Mouse (Mus musculus) lung, embryonic 14.5 days (tissue): ENCODE data around the gene Ddx27. TPM values are rescaled to one million over a fixed set of nuclear protein-coding genes. Genes with fewer than 3 reads are reported as not detected.
A peak's percentile ranks its signal among the peaks of the same experiment; 100 is the strongest.
"Not testable (repeated sequence)": the region's sequence is repeated elsewhere in the genome, so short reads cannot be mapped to it uniquely, and the experiment has no call there.

ENCODE experiments used
- ATAC-seq: fragments of 200-750 bp; cut with Nextera tagmentation; 2 replicates; pipeline ENCODE4 v1.8.0; 2017; ENCODE audit warnings: mild to moderate bottlenecking, moderate TSS enrichment, moderate library complexity; ENCODE audit not compliant: insufficient read depth
- DNase-seq: peaks from one replicate; pipeline ENCODE4 v3.0.0-alpha.2; 2015
- H3K27ac ChIP-seq: fragments of 300-500 bp; sonication (generic); 2 replicates; pipeline ENCODE4 v1.5.1; 2014; ENCODE audit warnings: low read depth, mild to moderate bottlenecking, moderate library complexity
- H3K27me3 ChIP-seq: fragments of 300-500 bp; sonication (generic); 2 replicates; pipeline ENCODE4 v1.6.1; 2014; ENCODE audit warnings: low read length, control low read depth; ENCODE audit not compliant: insufficient read depth
- H3K36me3 ChIP-seq: fragments of 300-500 bp; sonication (generic); 2 replicates; pipeline ENCODE4 v1.6.1; 2014; ENCODE audit warnings: control low read depth; ENCODE audit not compliant: insufficient read depth
- H3K4me1 ChIP-seq: fragments of 300-500 bp; sonication (generic); 2 replicates; pipeline ENCODE4 v1.6.1; 2014; ENCODE audit warnings: antibody characterized with exemption, control low read depth; ENCODE audit not compliant: insufficient read depth
- H3K4me2 ChIP-seq: fragments of 300-500 bp; sonication (generic); 2 replicates; pipeline ENCODE4 v1.6.1; 2014; ENCODE audit warnings: mild to moderate bottlenecking
- H3K4me3 ChIP-seq: fragments of 300-500 bp; sonication (generic); 2 replicates; pipeline ENCODE4 v1.5.1; 2014; ENCODE audit warnings: low read depth, low read length
- H3K9ac ChIP-seq: fragments of 300-500 bp; sonication (generic); 2 replicates; pipeline ENCODE4 v1.6.1; 2014
- H3K9me3 ChIP-seq: fragments of 300-500 bp; sonication (generic); 2 replicates; pipeline ENCODE4 v1.6.1; 2016; ENCODE audit warnings: low read depth, low read length, control low read depth
- CTCF ChIP-seq: IDR thresholded peaks from 2 replicates; pipeline ENCODE4 v1.5.1; 2016; ENCODE audit warnings: antibody characterized with exemption, low read depth
- WGBS: fragments of 180-500 bp; shearing (Covaris S2); extraction: QIAGEN DNeasy Blood & Tissue Kit; methylation state at CpG from one replicate; pipeline ENCODE4 v1.1.7; 2014; 5-methylcytosine and 5-hydroxymethylcytosine counted together
- polyA plus RNA-seq: library from polyadenylated mRNA; unstranded; fragments of >200 nt; fragmentation: Nextera tagmentation; extraction: Ambion mirVana; gene quantifications from 2 replicates; pipeline ENCODE4 v1.2.1, GENCODE M21; 2014

Ddx27 gene
- polyA plus RNA-seq, 1 experiment from 2014 or later: 52.6 TPM

DNA sequence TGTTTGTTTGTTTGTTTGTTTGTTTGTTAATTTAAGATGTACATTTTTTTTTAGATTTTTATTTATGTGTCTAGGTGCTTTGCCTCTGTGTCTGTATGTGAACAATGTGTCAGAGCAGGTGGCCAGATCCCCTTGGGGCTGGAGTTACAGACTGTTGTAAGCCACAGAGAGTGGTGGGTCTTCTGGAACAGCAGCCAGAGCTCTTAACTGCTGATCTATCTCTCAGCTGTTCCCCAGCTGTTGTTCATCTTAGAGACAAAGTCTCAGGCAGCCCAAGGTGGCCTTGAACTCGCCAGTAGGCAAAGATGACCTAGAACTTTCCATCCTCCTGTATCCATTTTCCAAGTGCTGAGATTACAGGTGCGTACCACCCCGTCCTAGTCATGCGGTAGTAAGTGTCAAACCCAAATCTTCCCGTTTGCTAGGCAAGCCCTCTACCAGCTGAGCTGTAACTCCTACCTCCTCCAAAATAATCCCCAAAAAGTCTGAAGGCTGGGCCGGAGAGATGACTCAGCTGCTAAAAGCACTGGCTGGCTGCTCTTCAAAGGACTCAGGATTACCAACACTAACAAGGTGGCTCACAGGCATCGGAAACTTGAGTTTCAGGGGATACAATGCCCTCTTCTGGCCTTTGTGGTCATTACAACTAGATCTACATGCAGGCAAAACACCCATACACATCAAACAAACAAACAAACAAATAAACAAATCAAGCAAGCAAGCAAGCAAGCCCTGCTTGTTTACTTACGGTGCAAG lies 10.7 kb upstream of the Ddx27 start:
- no peaks in the 10 kb centered on the region for H3K9me3 ChIP-seq
- no peaks in the 10 kb centered on the region for H3K27me3 ChIP-seq
- H3K9ac ChIP-seq: no peak overlapping the region
- no peak overlapping the region for H3K4me2 ChIP-seq
- WGBS: 40% methylated on average over 8 of the region's 8 CpGs
- ATAC-seq: no peak
- DNase-seq: peak; percentile 86
- no peak overlapping the region for H3K4me3 ChIP-seq
- no peak overlapping the region for H3K27ac ChIP-seq
- no peaks in the 10 kb centered on the region for H3K4me1 ChIP-seq
- peak; percentile 73 for TF ChIP-seq CTCF
- H3K36me3 ChIP-seq: no peaks in the 10 kb centered on the region

GRCm38 (mm10) chr2:167006355-167006754 lies 8.6 kb upstream of the Ddx27 start:
- H3K4me3 ChIP-seq: no peak overlapping the region
- H3K27ac ChIP-seq: no peak overlapping the region
- ATAC-seq (no peak), DNase-seq (no peak)
- 83% methylated on average over 2 of the region's 2 CpGs for WGBS
- H3K9me3 ChIP-seq: no peaks in the 10 kb centered on the region
- no peak for TF ChIP-seq CTCF
- H3K9ac ChIP-seq: no peak overlapping the region
- H3K27me3 ChIP-seq: no peaks in the 10 kb centered on the region
- H3K4me1 ChIP-seq: no peaks in the 10 kb centered on the region
- no peaks in the 10 kb centered on the region for H3K36me3 ChIP-seq
- no peak overlapping the region for H3K4me2 ChIP-seq

DNA sequence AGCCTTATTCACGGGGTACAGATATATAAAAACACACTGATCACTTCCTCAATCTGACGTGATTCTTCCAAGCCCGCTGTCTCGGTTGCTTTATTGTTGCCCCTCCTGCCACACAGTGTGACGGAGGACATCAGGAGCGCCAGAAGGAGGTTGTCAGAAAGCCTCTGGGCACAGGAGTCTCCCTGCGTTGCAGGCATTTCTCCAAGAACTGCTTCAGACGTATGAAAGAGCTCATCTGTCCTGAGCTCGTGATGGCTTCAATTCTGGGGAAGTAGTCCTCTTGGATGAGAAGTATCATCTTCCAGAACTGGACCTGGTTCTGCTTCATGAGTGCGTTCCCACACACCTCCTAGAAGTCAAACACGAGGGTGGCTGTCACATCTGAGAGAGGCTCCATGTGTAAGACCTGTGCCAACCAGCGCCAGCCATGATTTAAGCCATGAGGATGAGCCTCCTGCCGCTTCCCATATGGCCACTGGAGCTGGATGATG lies 7.9 kb upstream of the Ddx27 start:
- ATAC-seq: no peak
- Histone ChIP-seq H3K4me1 (no peaks in the 10 kb centered on the region), H3K36me3 (no peaks in the 10 kb centered on the region), H3K9me3 (no peaks in the 10 kb centered on the region), H3K27me3 (no peaks in the 10 kb centered on the region), H3K27ac (no peak overlapping the region), H3K9ac (no peak overlapping the region), H3K4me3 (no peak overlapping the region), H3K4me2 (no peak overlapping the region)
- TF ChIP-seq CTCF: no peak
- WGBS: 65% methylated on average over 13 of the region's 13 CpGs
- no peak for DNase-seq

GRCm38 (mm10) chr2:167007565-167007964 lies 7.4 kb upstream of the Ddx27 start:
- H3K27ac ChIP-seq, DNase-seq, H3K9me3 ChIP-seq, H3K36me3 ChIP-seq, H3K27me3 ChIP-seq, H3K4me1 ChIP-seq, H3K4me3 ChIP-seq, ATAC-seq, H3K9ac ChIP-seq, H3K4me2 ChIP-seq: not testable (repeated sequence)
- 80% methylated on average over 4 of the region's 4 CpGs for WGBS

- H3K9me3 ChIP-seq: no peaks in the 10 kb centered on the region
- H3K4me2 ChIP-seq: no peak overlapping the region
- H3K4me1 ChIP-seq: no peaks in the 10 kb centered on the region
- H3K27ac ChIP-seq: no peak overlapping the region
- H3K36me3 ChIP-seq: no peaks in the 10 kb centered on the region
- TF ChIP-seq CTCF: no peak
- no peak overlapping the region for H3K9ac ChIP-seq
- DNase-seq (no peak), ATAC-seq (no peak)
- 53% methylated on average over 4 of the region's 4 CpGs for WGBS
- H3K4me3 ChIP-seq: no peak overlapping the region
- no peaks in the 10 kb centered on the region for H3K27me3 ChIP-seq
Observed at GRCm38 (mm10) chr2:167009483-167009882, 5.5 kb upstream of the Ddx27 start.

- Histone ChIP-seq H3K27ac (no peak overlapping the region), H3K4me3 (no peak overlapping the region), H3K36me3 (no peaks in the 10 kb centered on the region), H3K9me3 (no peaks in the 10 kb centered on the region), H3K27me3 (no peaks in the 10 kb centered on the region), H3K4me2 (no peak overlapping the region), H3K9ac (no peak overlapping the region), H3K4me1 (no peaks in the 10 kb centered on the region)
- 82% methylated on average over 3 of the region's 3 CpGs for WGBS
- TF ChIP-seq CTCF: no peak
- ATAC-seq (no peak), DNase-seq (no peak)
Observed at GRCm38 (mm10) chr2:167010546-167010945, 4.4 kb upstream of the Ddx27 start.

DNA sequence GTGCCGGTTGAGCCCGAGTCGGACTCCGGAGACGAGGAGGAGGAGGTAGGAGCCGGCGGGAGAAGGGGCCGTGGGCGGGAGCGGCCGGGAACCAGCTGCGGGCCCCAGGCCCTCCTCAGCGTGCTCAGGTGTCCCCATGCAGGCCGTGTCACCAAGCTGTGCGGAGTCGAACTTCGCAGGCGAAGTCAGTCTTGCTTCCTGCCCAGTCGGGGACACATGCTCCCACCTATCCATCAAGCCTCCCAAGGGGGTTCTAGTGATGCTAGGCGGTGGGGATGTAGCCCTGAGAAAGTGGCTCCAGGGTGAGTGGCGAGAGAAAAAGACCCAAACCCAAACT lies 357 bp downstream of the Ddx27 start:
- Histone ChIP-seq H3K27me3 (no peaks in the 10 kb centered on the region), H3K36me3 (peaks cover 29% of the 10 kb centered on the region)
- DNase-seq: no peak

More for the DNA sequence above, 357 bp downstream of the Ddx27 start:
- Histone ChIP-seq H3K4me3 (peak overlapping the region; percentile 98), H3K9me3 (no peaks in the 10 kb centered on the region), H3K27ac (peak overlapping the region; percentile 36; the same call in 1 of the 2 replicates), H3K4me2 (peak overlapping the region; percentile 89), H3K4me1 (0 out of 2 replicates have a peak, but pooled peaks cover 3% of the 10 kb centered on the region), H3K9ac (peak overlapping the region; percentile 82)
- WGBS: under 1% methylated on average over 21 of the region's 21 CpGs
- no peak for TF ChIP-seq CTCF
- peak; percentile 73 for ATAC-seq
